Mouse (Mus musculus) hindbrain, postnatal 0 days (tissue): ENCODE data around the gene Pecam1. TPM values are rescaled to one million over a fixed set of nuclear protein-coding genes. Genes with fewer than 3 reads are reported as not detected.

Experiments used
- ATAC-seq: fragments of 200-750 bp; cut with Nextera tagmentation; 2 replicates; pipeline ENCODE4 v1.8.0; 2017; ENCODE audit warnings: mild to moderate bottlenecking, moderate TSS enrichment, moderate library complexity
- DNase-seq: peaks from one replicate; pipeline ENCODE4 v3.0.0-alpha.2; 2015; ENCODE audit warnings: low spot score
- H3K27ac ChIP-seq: fragments of 300-500 bp; sonication (generic); 2 replicates; pipeline ENCODE4 v1.5.1; 2014; ENCODE audit warnings: mild to moderate bottlenecking
- H3K27me3 ChIP-seq: fragments of 300-500 bp; sonication (generic); 2 replicates; pipeline ENCODE4 v1.6.1; 2014; ENCODE audit warnings: low read length, mixed read lengths; ENCODE audit not compliant: insufficient read depth
- H3K36me3 ChIP-seq: fragments of 300-500 bp; sonication (generic); 2 replicates; pipeline ENCODE4 v1.6.1; 2014; ENCODE audit warnings: low read length, mixed read lengths; ENCODE audit not compliant: insufficient read depth
- H3K4me1 ChIP-seq: fragments of 300-500 bp; sonication (generic); 2 replicates; pipeline ENCODE4 v1.6.1; 2014; ENCODE audit warnings: antibody characterized with exemption, low read length, mixed read lengths; ENCODE audit not compliant: insufficient read depth
- H3K4me2 ChIP-seq: fragments of 300-500 bp; sonication (generic); 2 replicates; pipeline ENCODE4 v1.6.1; 2014; ENCODE audit warnings: low read depth, mild to moderate bottlenecking, low read length, moderate library complexity, mixed read lengths
- H3K4me3 ChIP-seq: fragments of 300-500 bp; sonication (generic); 2 replicates; pipeline ENCODE4 v1.5.1; 2014; ENCODE audit warnings: low read length
- H3K9ac ChIP-seq: fragments of 300-500 bp; sonication (generic); replicated peaks from 2 replicates; pipeline ENCODE4 v1.6.1; 2014; ENCODE audit warnings: mild to moderate bottlenecking, low read length, moderate library complexity, mixed read lengths
- H3K9me3 ChIP-seq: fragments of 300-500 bp; sonication (generic); 2 replicates; pipeline ENCODE4 v1.6.1; 2016; ENCODE audit warnings: low read length, mixed read lengths
- CTCF ChIP-seq: IDR thresholded peaks from 2 replicates; pipeline ENCODE4 v1.5.1; 2016; ENCODE audit warnings: antibody characterized with exemption, control low read depth, low read depth
- WGBS: fragments of 180-500 bp; shearing (Covaris S2); extraction: QIAGEN DNeasy Blood & Tissue Kit; methylation state at CpG from one replicate; pipeline ENCODE4 v1.1.7; 2014; 5-methylcytosine and 5-hydroxymethylcytosine counted together
- polyA plus RNA-seq: library from polyadenylated mRNA; unstranded; fragments of >200 nt; fragmentation: Nextera tagmentation; extraction: Ambion mirVana; gene quantifications from 2 replicates; pipeline ENCODE4 v1.2.1, GENCODE M21; 2015
- total RNA-seq: library from RNA; depleted of rRNA; stranded (reverse); fragments of >200 nt; gene quantifications from 2 replicates; pipeline ENCODE4 v1.2.3, GENCODE M21; 2014; rRNA removed

The Pecam1 gene
- total RNA-seq (19.2 and 20.1 TPM in 2 replicates), polyA plus RNA-seq (10.9 and 11.2 TPM in 2 replicates)

GRCm38 (mm10) chr11:106750121-106750751 is at the start of gene Pecam1:
Gene Pecam1 (minus strand): TSS chr11:106750628.
- Histone ChIP-seq H3K27me3 (no peaks in the 10 kb centered on the region), H3K4me2 (no peak within 1 kb of the TSS), H3K9me3 (0 out of 2 replicates have a peak, but pooled peaks cover 4% of the 10 kb centered on the region), H3K36me3 (no peaks in the 10 kb centered on the region), H3K27ac (no peak within 1 kb of the TSS), H3K4me1 (no peaks in the 10 kb centered on the region), H3K9ac (no peak within 1 kb of the TSS), H3K4me3 (no peak within 1 kb of the TSS)
- ATAC-seq (no peak), DNase-seq (no peak)
- 85% methylated on average over 13 of the region's 13 CpGs for WGBS
- TF ChIP-seq CTCF: no peak

DNA sequence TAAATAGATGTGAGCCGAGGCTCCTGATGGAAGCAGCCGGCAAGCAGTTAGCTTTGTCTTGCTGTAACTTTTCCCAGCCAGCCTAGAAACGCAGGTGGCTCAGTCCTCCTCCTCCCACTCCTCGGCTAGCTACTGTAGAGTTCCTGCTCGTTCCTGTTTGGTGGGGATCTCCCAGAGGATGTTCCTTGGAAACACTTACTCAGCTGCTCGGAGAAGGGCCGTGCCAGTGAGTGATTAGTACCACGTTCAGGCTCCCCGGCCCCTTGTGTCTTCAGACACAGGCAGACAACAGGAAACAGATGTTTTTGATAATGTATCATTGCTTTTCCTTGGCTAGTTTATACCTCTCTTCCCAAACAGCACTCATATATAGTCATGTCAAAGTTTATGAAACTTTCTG is 45.3 kb upstream of the Pecam1 start:
- peaks cover 29% of the 10 kb centered on the region for H3K36me3 ChIP-seq
- H3K4me2 ChIP-seq: no peak overlapping the region
- no peak overlapping the region for H3K4me3 ChIP-seq
- H3K27ac ChIP-seq: no peak overlapping the region
- no peak overlapping the region for H3K9ac ChIP-seq
- 60% methylated on average over 9 of the region's 9 CpGs for WGBS
- no peaks in the 10 kb centered on the region for H3K27me3 ChIP-seq
- H3K9me3 ChIP-seq: no peaks in the 10 kb centered on the region
- peaks cover 1% of the 10 kb centered on the region; the same call in 1 of the 2 replicates for H3K4me1 ChIP-seq
- no peak for ATAC-seq
- no peak for TF ChIP-seq CTCF
- no peak for DNase-seq

- DNase-seq: no peak
- no peaks in the 10 kb centered on the region for H3K27me3 ChIP-seq
- no peaks in the 10 kb centered on the region for H3K9me3 ChIP-seq
- no peak overlapping the region for H3K9ac ChIP-seq
- no peak overlapping the region for H3K27ac ChIP-seq
- peaks cover 17% of the 10 kb centered on the region for H3K36me3 ChIP-seq
- no peak for ATAC-seq
- no peak overlapping the region for H3K4me3 ChIP-seq
- peak; percentile 23; the same call in 1 of the 2 replicates for TF ChIP-seq CTCF
- H3K4me1 ChIP-seq: peaks cover 4% of the 10 kb centered on the region; the same call in 1 of the 2 replicates
- no peak overlapping the region for H3K4me2 ChIP-seq
- 74% methylated on average over 4 of the region's 4 CpGs for WGBS
Observed at GRCm38 (mm10) chr11:106793846-106794245, 43.4 kb upstream of the Pecam1 start.

DNA sequence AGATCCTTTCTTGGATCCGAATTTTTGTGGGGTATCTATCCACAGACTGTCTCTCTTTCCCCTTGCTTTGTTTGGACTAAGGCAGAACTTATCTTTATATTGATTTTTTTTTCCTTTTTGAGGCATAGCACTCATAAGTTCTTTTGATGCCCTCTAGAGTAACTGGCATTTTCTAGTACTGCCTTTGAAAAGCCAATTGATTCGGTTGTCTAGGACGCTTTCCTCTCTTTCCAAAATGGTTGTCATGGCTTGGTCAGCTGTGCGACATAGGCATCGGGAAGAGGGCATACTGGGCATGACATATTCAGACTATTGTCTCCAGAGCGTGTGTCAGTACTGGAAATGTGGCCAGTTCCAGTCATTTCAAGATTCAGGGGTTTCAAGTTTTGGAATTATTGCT is 39.2 kb upstream of the Pecam1 start:
- peak overlapping the region; percentile 99 for H3K27ac ChIP-seq
- no peaks in the 10 kb centered on the region for H3K9me3 ChIP-seq
- H3K36me3 ChIP-seq: peaks cover 10% of the 10 kb centered on the region
- no peaks in the 10 kb centered on the region for H3K27me3 ChIP-seq
- DNase-seq (peak; percentile 65), ATAC-seq (no peak)
- peak overlapping the region; percentile 98 for H3K9ac ChIP-seq
- WGBS: 0% methylated on average over 6 of the region's 6 CpGs
- peaks cover 10% of the 10 kb centered on the region; the same call in 1 of the 2 replicates for H3K4me1 ChIP-seq
- H3K4me2 ChIP-seq: peak overlapping the region; percentile 71
- peak overlapping the region; percentile 95 for H3K4me3 ChIP-seq
- no peak for TF ChIP-seq CTCF

GRCm38 (mm10) chr11:106788775-106789459 is 38.5 kb upstream of the Pecam1 start, which contains the start of the genes Ddx5 and Cep95:
Gene Ddx5 (minus strand): TSS chr11:106789185.
Gene Cep95 (plus strand): TSS chr11:106789252.
- DNase-seq (peak; percentile 98), ATAC-seq (peak; percentile 93)
- peak within 1 kb of the TSS; percentile 71 for H3K4me2 ChIP-seq
- peak; percentile 60 for TF ChIP-seq CTCF
- peaks cover 13% of the 10 kb centered on the region for H3K36me3 ChIP-seq
- peaks cover 10% of the 10 kb centered on the region; the same call in 1 of the 2 replicates for H3K4me1 ChIP-seq
- H3K4me3 ChIP-seq: peak within 1 kb of the TSS; percentile 95
- peak within 1 kb of the TSS; percentile 99 for H3K27ac ChIP-seq
- no peaks in the 10 kb centered on the region for H3K27me3 ChIP-seq
- peak within 1 kb of the TSS; percentile 98 for H3K9ac ChIP-seq
- WGBS: under 1% methylated on average over 58 of the region's 58 CpGs
- no peaks in the 10 kb centered on the region for H3K9me3 ChIP-seq

GRCm38 (mm10) chr11:106788026-106788774 is 37.8 kb upstream of the Pecam1 start:
- Histone ChIP-seq H3K9ac (peak overlapping the region; percentile 98), H3K36me3 (peaks cover 20% of the 10 kb centered on the region), H3K4me1 (peaks cover 10% of the 10 kb centered on the region; the same call in 1 of the 2 replicates), H3K27ac (peak overlapping the region; percentile 99), H3K27me3 (no peaks in the 10 kb centered on the region), H3K4me3 (peak overlapping the region; percentile 95), H3K4me2 (peak overlapping the region; percentile 71), H3K9me3 (no peaks in the 10 kb centered on the region)
- no peak for TF ChIP-seq CTCF
- ATAC-seq (peak; percentile 87), DNase-seq (peak; percentile 99)
- under 1% methylated on average over 72 of the region's 79 CpGs for WGBS
